Mouse (Mus musculus) forebrain, embryonic 13.5 days (tissue): ENCODE measurements around the gene Slc44a5. TPM values are rescaled to one million over a fixed set of nuclear protein-coding genes. Genes with fewer than 3 reads are reported as not detected.

ENCODE experiments used
- ATAC-seq: fragments of 200-750 bp; cut with Nextera tagmentation; 2 replicates; pipeline ENCODE4 v1.8.0; 2017
- H3K27ac ChIP-seq: fragments of 300-500 bp; sonication (generic); 2 replicates; pipeline ENCODE4 v1.5.1; 2015; ENCODE audit warnings: inconsistent platforms, mild to moderate bottlenecking, moderate library complexity
- H3K27me3 ChIP-seq: fragments of 300-500 bp; sonication (generic); 2 replicates; pipeline ENCODE4 v1.6.1; 2015; ENCODE audit warnings: mild to moderate bottlenecking, inconsistent platforms
- H3K36me3 ChIP-seq: fragments of 300-500 bp; sonication (generic); 2 replicates; pipeline ENCODE4 v1.6.1; 2015; ENCODE audit warnings: mild to moderate bottlenecking, inconsistent platforms; ENCODE audit not compliant: poor library complexity, severe bottlenecking
- H3K4me1 ChIP-seq: fragments of 300-500 bp; sonication (generic); 2 replicates; pipeline ENCODE4 v1.6.1; 2015; ENCODE audit warnings: inconsistent platforms
- H3K4me2 ChIP-seq: fragments of 300-500 bp; sonication (generic); 2 replicates; pipeline ENCODE4 v1.6.1; 2015; ENCODE audit warnings: inconsistent platforms, mild to moderate bottlenecking, moderate library complexity
- H3K4me3 ChIP-seq: fragments of 300-500 bp; sonication (generic); 2 replicates; pipeline ENCODE4 v1.5.1; 2015; ENCODE audit warnings: mild to moderate bottlenecking, inconsistent platforms
- H3K9ac ChIP-seq: fragments of 300-500 bp; sonication (generic); 2 replicates; pipeline ENCODE4 v1.6.1; 2015; ENCODE audit warnings: mild to moderate bottlenecking, inconsistent platforms
- H3K9me3 ChIP-seq: fragments of 300-500 bp; sonication (generic); replicated peaks from 2 replicates; pipeline ENCODE4 v1.6.1; 2016; ENCODE audit warnings: inconsistent platforms
- WGBS: fragments of 180-500 bp; shearing (Covaris S2); methylation state at CpG from one replicate; pipeline ENCODE4 v1.1.7; 2015; 5-methylcytosine and 5-hydroxymethylcytosine counted together
- polyA plus RNA-seq: library from polyadenylated mRNA; unstranded; fragments of >200 nt; fragmentation: Nextera tagmentation; extraction: Ambion mirVana; gene quantifications from 2 replicates; pipeline ENCODE4 v1.2.1, GENCODE M21; 2015

Gene Slc44a5
- polyA plus RNA-seq, 1 experiment from 2014 or later, result 6.5 TPM

- Histone ChIP-seq H3K9ac (no peak overlapping the region), H3K27me3 (no peaks in the 10 kb centered on the region), H3K4me2 (no peak overlapping the region), H3K27ac (no peak overlapping the region), H3K36me3 (no peaks in the 10 kb centered on the region), H3K4me3 (no peak overlapping the region), H3K9me3 (no peaks in the 10 kb centered on the region), H3K4me1 (no peaks in the 10 kb centered on the region)
- ATAC-seq, result no peak
These were observed 284.1 kb downstream of the Slc44a5 start for GRCm38 (mm10) chr3:154257312-154257711.

GRCm38 (mm10) chr3:154268313-154268712 lies 295.1 kb downstream of the Slc44a5 start:
- Histone ChIP-seq H3K4me2 (no peak overlapping the region), H3K4me1 (no peaks in the 10 kb centered on the region), H3K9me3 (no peaks in the 10 kb centered on the region), H3K27ac (no peak overlapping the region), H3K9ac (no peak overlapping the region), H3K4me3 (no peak overlapping the region), H3K27me3 (0 out of 2 replicates have a peak, but pooled peaks cover 14% of the 10 kb centered on the region), H3K36me3 (no peaks in the 10 kb centered on the region)
- no peak for ATAC-seq
- WGBS, result 82% methylated on average over 9 of the region's 9 CpGs

- peak; percentile 88 for ATAC-seq
- 11% methylated on average over 19 of the region's 19 CpGs for WGBS
- Histone ChIP-seq H3K4me3 (peak overlapping the region; percentile 25), H3K36me3 (no peaks in the 10 kb centered on the region), H3K27ac (no peak overlapping the region), H3K9me3 (no peaks in the 10 kb centered on the region), H3K4me2 (peak overlapping the region; percentile 61), H3K9ac (peak overlapping the region; percentile 53; the same call in 1 of the 2 replicates), H3K4me1 (no peaks in the 10 kb centered on the region), H3K27me3 (0 out of 2 replicates have a peak, but pooled peaks cover 14% of the 10 kb centered on the region)
These were observed 296.6 kb downstream of the Slc44a5 start for GRCm38 (mm10) chr3:154269757-154270366.

DNA sequence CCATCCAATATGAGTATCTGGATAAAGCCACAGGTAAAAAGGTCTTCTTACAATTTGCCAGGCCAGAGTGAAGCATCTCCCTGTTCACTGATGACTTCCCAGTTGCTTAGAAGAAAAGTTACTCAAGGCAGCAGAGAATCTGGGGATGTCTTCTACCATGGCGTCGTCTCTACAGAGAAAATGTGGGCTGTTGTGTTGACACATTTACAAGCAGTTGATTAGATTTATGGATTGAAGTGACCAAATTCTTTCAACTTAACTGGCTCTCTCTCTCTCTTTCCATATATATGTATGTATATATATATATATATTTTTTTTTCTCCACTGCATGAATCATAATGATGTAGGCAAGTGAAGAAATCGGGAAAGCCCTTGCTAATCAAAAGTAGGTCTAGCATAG lies 301.4 kb downstream of the Slc44a5 start:
- no peak overlapping the region for H3K27ac ChIP-seq
- H3K9me3 ChIP-seq, result no peaks in the 10 kb centered on the region
- H3K27me3 ChIP-seq, result peaks cover 16% of the 10 kb centered on the region; the same call in 1 of the 2 replicates
- H3K4me3 ChIP-seq, result no peak overlapping the region
- no peak for ATAC-seq
- H3K4me2 ChIP-seq, result no peak overlapping the region
- H3K36me3 ChIP-seq, result no peaks in the 10 kb centered on the region
- WGBS, result 90% methylated on average over 3 of the region's 3 CpGs
- no peaks in the 10 kb centered on the region for H3K4me1 ChIP-seq
- H3K9ac ChIP-seq, result no peak overlapping the region

DNA sequence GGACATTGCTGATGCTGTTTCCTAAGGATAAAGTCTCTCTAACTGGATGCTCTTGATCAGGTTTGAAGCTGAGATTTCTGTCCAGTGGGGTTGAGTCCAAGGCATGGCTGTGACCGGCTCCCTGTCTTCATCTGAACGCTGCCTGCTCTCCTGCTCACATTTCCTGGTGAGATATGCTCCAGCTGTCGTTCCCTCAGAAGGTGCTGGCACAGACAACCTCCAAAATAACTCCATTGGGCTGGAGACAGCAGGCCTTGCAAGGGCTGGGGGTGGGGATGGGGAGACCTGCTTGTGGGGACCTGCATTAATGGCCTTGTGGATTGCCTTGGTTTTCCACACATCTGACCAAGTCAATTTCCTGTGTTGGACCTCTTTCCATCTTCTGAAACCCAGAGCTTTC lies 311.0 kb downstream of the Slc44a5 start:
- H3K4me2 ChIP-seq, result no peak overlapping the region
- no peaks in the 10 kb centered on the region for H3K36me3 ChIP-seq
- no peak overlapping the region for H3K4me3 ChIP-seq
- H3K27me3 ChIP-seq, result no peaks in the 10 kb centered on the region
- 86% methylated on average over 3 of the region's 3 CpGs for WGBS
- no peak overlapping the region for H3K9ac ChIP-seq
- no peaks in the 10 kb centered on the region for H3K4me1 ChIP-seq
- H3K27ac ChIP-seq, result no peak overlapping the region
- H3K9me3 ChIP-seq, result no peaks in the 10 kb centered on the region
- ATAC-seq, result no peak

DNA sequence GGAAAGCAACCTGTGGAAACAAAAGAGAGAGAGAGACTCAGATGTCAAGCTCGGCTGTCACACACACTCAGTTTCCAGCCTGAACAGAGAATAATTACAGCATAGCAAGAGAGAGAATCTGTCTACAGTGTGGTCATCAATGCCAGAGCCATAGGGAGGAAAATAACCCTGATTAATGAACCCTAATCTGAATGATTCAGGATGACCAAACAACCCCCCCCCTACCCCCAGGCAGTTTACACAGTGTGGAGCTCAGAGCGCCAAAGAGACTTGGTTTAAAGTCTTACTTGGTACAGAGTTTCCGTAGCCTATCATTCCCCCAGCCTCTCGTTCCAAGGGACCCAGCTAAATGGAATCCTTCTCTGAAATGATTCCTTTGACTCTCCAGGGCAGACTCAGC lies 312.1 kb downstream of the Slc44a5 start:
- 58% methylated on average over 4 of the region's 4 CpGs for WGBS
- no peak for ATAC-seq
- H3K4me1 ChIP-seq, result no peaks in the 10 kb centered on the region
- no peak overlapping the region for H3K27ac ChIP-seq
- no peaks in the 10 kb centered on the region for H3K36me3 ChIP-seq
- no peak overlapping the region for H3K4me2 ChIP-seq
- H3K27me3 ChIP-seq, result no peaks in the 10 kb centered on the region
- H3K9ac ChIP-seq, result no peak overlapping the region
- H3K4me3 ChIP-seq, result no peak overlapping the region
- no peaks in the 10 kb centered on the region for H3K9me3 ChIP-seq

- Histone ChIP-seq H3K4me2 (no peak overlapping the region), H3K4me3 (no peak overlapping the region), H3K9ac (no peak overlapping the region), H3K27ac (no peak overlapping the region), H3K4me1 (no peaks in the 10 kb centered on the region), H3K9me3 (no peaks in the 10 kb centered on the region), H3K27me3 (no peaks in the 10 kb centered on the region), H3K36me3 (no peaks in the 10 kb centered on the region)
- WGBS, result 85% methylated on average over 2 of the region's 2 CpGs
- no peak for ATAC-seq
These were observed 314.0 kb downstream of the Slc44a5 start for GRCm38 (mm10) chr3:154287217-154287616.

DNA sequence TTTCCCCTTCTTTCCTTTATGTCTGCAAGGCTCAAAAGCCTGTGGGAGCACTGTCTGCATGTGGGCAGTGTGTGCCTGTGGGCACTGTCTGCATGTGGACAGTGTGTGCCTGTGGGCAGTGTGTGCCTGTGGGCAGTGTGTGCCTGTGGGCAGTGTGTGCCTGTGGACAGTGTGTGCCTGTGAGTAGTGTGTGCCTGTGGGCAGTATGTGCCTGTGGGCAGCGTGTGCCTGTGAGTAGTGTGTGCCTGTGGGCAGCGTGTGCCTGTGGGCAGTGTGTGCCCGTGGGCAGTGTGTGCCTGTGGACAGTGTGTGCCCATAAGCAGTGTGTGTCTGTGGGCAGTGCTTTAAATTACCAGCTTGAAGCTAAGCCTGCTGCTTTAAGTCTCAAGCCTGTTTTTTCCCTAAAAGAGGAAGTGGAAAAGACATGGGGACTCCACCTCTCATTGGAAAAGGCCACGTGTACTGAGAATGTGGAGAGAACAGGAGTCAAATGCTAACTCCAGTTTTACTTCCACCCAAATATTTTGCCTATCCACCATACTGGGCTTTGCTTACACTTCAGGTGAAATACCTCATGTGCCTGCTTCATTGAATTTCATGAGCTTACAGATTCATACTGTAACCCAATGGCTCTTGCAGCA lies 315.3 kb downstream of the Slc44a5 start:
- Histone ChIP-seq H3K27me3 (no peaks in the 10 kb centered on the region), H3K4me3 (no peak overlapping the region), H3K4me1 (no peaks in the 10 kb centered on the region), H3K9me3 (no peaks in the 10 kb centered on the region), H3K27ac (no peak overlapping the region), H3K36me3 (no peaks in the 10 kb centered on the region), H3K9ac (no peak overlapping the region), H3K4me2 (no peak overlapping the region)
- 87% methylated on average over 4 of the region's 4 CpGs for WGBS
- no peak for ATAC-seq

DNA sequence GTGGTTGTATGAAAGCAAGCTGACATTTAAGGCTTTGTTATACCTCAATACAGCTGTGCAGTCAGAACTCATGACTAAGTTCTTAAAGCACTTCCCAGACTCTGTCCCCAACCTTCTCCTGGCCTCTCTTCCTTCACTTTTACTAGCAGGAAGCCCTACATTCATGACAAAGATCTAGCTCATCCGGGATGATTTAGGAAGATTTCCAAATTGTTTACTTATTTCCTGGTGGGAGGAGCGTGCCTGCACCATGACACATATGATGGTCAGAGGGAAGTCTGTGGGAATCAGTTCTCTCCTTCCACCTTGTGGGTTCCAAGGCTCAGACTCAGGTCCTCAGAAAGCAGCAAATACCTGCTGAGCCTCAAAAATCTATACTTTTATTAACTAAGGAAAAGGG lies 317.1 kb downstream of the Slc44a5 start:
- Histone ChIP-seq H3K36me3 (no peaks in the 10 kb centered on the region), H3K4me1 (no peaks in the 10 kb centered on the region), H3K27me3 (no peaks in the 10 kb centered on the region), H3K9ac (no peak overlapping the region), H3K27ac (no peak overlapping the region), H3K4me2 (no peak overlapping the region), H3K9me3 (no peaks in the 10 kb centered on the region), H3K4me3 (no peak overlapping the region)
- WGBS, result 92% methylated on average over 2 of the region's 2 CpGs
- ATAC-seq, result no peak

DNA sequence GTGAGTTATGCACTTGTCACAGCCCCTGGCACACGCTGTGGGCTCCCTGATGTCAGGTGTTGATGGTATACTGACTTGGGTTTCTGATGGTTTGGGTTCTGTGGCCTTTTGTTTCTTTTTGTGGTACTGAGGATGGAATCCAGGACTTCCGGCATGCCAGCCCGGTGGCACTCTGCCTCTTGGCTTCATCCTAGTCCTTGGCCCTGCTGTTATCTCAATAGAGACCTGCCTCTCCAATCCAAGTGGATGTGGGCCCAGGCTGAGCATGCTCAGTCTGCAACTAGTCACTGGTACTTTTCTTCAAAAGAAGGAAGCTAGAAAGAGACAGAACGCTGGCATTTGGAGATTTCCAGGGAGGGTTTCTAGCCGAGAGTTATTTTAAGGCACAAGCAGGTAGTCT lies 318.9 kb downstream of the Slc44a5 start:
- ATAC-seq, result no peak
- no peaks in the 10 kb centered on the region for H3K4me1 ChIP-seq
- H3K9me3 ChIP-seq, result no peaks in the 10 kb centered on the region
- 79% methylated on average over 5 of the region's 5 CpGs for WGBS
- no peak overlapping the region for H3K4me3 ChIP-seq
- H3K9ac ChIP-seq, result no peak overlapping the region
- H3K27ac ChIP-seq, result no peak overlapping the region
- no peaks in the 10 kb centered on the region for H3K27me3 ChIP-seq
- H3K36me3 ChIP-seq, result no peaks in the 10 kb centered on the region
- H3K4me2 ChIP-seq, result no peak overlapping the region

DNA sequence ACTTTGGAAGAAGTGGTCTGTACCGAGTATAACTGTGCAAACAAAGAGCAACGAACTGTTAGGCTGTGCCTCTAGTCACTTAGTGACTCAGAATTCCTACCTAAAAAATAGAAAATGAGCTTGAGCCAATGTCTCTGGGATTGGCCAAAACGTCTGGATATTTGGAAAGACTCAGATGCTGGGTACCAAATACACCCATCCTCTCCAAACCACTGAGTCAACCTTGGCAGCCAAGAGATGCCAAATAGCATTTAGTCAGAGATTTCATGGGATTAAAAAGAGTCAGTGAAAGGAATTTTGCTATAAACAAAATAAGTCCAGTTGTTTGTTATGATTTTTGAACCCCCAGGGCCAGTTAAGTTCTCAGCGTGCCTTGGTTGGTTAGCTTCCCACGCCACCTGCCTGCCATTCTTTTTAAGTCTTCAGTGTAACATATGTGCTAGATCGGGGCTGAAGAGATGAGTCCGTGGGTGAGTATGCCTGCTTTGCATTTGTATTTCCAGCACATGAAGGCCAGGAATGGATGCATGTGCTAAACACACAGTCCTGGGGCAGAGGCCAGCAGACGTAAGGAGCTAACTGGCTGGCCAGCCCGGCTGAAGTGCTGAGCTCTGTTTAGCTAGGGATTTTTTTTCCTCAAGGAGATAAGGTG lies 320.7 kb downstream of the Slc44a5 start:
- no peaks in the 10 kb centered on the region for H3K36me3 ChIP-seq
- 82% methylated on average over 9 of the region's 9 CpGs for WGBS
- no peak for ATAC-seq
- H3K4me1 ChIP-seq, result no peaks in the 10 kb centered on the region
- H3K27me3 ChIP-seq, result no peaks in the 10 kb centered on the region
- no peak overlapping the region for H3K4me3 ChIP-seq
- no peak overlapping the region for H3K27ac ChIP-seq
- H3K9ac ChIP-seq, result no peak overlapping the region
- H3K4me2 ChIP-seq, result no peak overlapping the region
- no peaks in the 10 kb centered on the region for H3K9me3 ChIP-seq

- no peak overlapping the region for H3K27ac ChIP-seq
- no peak for ATAC-seq
- H3K9ac ChIP-seq, result no peak overlapping the region
- no peaks in the 10 kb centered on the region for H3K9me3 ChIP-seq
- H3K36me3 ChIP-seq, result no peaks in the 10 kb centered on the region
- H3K4me3 ChIP-seq, result no peak overlapping the region
- no peaks in the 10 kb centered on the region for H3K27me3 ChIP-seq
- no peak overlapping the region for H3K4me2 ChIP-seq
- WGBS, result 95% methylated on average over 17 of the region's 17 CpGs
- no peaks in the 10 kb centered on the region for H3K4me1 ChIP-seq
These were observed 321.9 kb downstream of the Slc44a5 start for GRCm38 (mm10) chr3:154294924-154295834.
